Mouse (Mus musculus) monocyte, adult 59 days (primary cell): Measurements from ENCODE around the gene Ssxb2. TPM values are rescaled to one million over a fixed set of nuclear protein-coding genes. Genes with fewer than 3 reads are reported as not detected.

Experiments used
- total RNA-seq, 2 experiments: library from RNA; stranded (reverse); gene quantifications; one replicate each; pipeline ENCODE4 v1.2.4; 2023

The Ssxb2 gene
- total RNA-seq, result not detected

GRCm38 (mm10) chrX:8461626-8462025 lies at the start of gene Ssxb2:
TSS of gene Ssxb2 (minus strand) at chrX:8461726.

GRCm38 (mm10) chrX:8413005-8413404 lies 48.5 kb downstream of the Ssxb2 start, which contains the start of gene Ssxb1:
TSS of gene Ssxb1 (plus strand) at chrX:8413305.

Other genes with a start within 250 kb of the Ssxb2 start
- 10 to 100 TPM in 1 of 2 experiments, 1 to 10 TPM in 1; 9.3 to 11.7 TPM for gene Ftsj1, start 209.3 kb downstream of the Ssxb2 start, total RNA-seq
- not detected for gene Slc38a5, start 190.6 kb downstream of the Ssxb2 start, total RNA-seq
- gene Ssxb10, start 134.3 kb downstream of the Ssxb2 start, total RNA-seq, result not detected
- gene Ssxb9, start 94.7 kb downstream of the Ssxb2 start, total RNA-seq, result not detected
- gene Ssxb1, start 48.4 kb downstream of the Ssxb2 start, total RNA-seq, result not detected
- gene Gm14459, start 63.2 kb upstream of the Ssxb2 start, total RNA-seq, result not detected
- not detected for gene Ssxb6, start 86.5 kb upstream of the Ssxb2 start, total RNA-seq
- not detected for gene Ssxb3, start 130.1 kb upstream of the Ssxb2 start, total RNA-seq
- not detected for gene Ssxb8, start 229.1 kb upstream of the Ssxb2 start, total RNA-seq